Mouse (Mus musculus) mouse trophoblast stem cell (cell line): ENCODE measurements around the gene Slc39a11.

Experiments used
- in situ Hi-C, 2 experiments: fragments of 300-500 bp; cut with MseI, MboI; formaldehyde crosslinking; loops; 2 replicates in 1 of 2; 3 replicates in 1 of 2; pipeline ENCODE4 v1.15.1; 2025

Gene Slc39a11

DNA sequence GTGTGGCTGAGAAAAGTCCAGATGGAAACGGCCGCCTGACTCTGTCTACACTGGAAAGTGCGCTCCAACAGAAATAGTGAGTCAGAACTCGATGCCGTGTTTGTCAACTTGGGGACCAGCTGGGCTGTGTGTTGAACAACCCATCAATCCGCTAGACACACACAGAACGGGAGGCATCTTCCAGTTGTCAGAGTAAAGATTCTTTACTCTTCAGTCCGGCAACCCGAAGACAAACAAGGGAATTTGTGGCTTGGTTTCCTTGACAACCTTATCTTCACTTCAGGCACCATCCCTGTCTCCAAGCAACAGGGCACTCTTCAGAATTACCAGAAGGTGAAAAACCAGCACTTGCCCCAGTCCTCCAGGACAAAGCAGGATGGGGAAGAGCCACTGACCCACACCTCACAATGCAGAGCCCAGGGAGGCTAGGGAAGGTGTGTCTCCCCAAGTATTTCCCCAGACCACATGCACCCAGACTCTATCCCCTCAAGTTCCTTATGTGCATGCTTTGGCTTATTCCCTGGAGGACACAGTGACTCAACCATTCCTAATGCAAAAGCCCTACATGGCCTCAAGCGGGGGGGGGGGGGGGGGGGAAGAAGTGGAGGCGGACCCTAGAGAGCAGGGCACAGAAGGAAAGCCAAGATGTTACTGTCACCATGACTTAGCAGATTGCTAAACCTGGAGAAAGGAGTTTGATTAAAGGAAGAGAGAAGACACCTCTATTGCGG is 297.6 kb downstream of the Slc39a11 start:
- in situ Hi-C loops, result no loop called here

DNA sequence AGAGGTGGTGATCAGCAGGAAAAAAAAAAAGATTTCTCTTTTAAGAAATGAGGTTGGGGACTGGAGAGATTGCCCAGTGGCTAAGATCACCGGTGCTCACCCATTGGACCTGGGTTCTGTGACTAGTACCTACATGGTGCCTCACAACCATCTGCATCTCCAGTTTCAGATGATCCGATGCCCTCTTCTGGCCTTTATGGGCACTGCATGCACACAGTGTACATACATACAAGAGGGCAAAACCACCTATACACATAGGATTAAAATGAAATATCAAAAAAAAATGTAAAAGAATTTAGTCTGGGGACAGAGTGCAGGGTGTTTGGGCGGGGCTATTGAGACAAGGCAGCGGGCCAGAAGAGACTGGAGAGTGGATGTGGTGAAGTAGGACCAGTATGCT is 299.3 kb downstream of the Slc39a11 start:
- in situ Hi-C loops, result no loop called here

DNA sequence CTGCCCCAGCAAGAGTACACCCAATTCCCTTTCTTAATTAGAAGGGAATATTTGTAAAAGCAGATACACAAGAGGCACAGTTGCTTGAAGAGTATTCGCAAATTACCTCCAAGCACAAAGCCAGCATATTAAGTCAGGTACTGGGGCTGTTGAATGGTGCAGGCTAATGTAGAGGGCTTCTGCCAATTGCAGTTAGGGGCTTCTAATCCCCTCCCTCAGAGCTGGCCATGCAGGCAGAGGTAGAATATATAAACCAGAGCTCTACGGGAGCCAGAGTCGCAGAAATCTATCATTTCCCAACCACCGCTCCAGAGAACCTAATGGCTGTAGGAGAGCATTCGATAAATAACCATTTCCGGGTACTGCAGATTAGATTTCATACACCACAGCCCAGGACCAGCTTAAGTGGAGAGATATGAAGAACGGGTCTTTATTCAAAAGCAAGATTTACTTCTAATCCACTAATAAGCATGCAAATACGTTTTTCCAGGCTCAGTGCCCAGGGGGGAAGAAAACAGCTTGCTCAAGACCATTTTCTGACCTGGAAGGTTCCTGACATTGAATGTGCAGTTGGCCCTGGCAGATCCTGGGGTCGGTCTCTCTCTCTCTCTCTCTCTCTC is 302.9 kb downstream of the Slc39a11 start:
- in situ Hi-C loops, result no loop called here

DNA sequence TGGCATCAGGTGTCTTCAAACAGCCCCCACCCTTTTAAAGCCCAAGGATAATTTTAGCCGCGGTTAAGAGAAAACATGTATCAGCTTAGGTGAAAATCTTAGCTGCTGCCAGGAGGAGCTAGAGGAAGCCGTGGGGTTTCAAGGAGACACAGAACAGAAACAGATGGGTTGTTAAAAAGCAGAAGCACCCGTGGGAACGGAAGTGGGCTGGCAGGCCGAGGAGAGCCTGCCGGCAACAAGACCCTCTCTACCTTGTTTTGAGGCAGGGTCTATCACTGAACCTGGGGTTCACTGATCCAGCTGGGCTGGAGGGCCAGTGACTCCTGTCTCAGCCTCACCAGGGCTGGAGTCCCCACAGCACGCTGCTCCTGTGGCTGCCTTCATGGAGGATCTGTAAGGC is 310.1 kb downstream of the Slc39a11 start:
- in situ Hi-C loops, result no loop called here

DNA sequence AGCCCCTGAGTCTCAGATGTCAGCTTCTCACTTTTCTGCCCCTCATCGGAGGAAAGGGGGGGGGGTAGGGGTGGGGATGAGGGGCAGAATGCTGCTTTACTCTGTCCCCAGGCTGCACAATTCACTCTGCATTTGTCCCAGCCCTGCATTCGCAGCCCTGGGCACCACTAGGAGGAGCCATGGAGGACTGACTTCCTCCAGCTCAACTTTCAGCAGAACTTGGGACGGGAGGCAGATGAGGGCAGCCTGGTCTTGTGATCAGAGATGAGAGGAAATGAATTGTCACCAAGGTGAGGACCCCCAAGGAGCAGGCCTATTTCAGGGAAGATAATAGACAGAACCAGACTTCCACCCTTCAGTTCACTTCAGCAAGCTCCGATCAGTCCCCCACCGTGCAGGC is 311.3 kb downstream of the Slc39a11 start:
- in situ Hi-C loops, result no loop called here

DNA sequence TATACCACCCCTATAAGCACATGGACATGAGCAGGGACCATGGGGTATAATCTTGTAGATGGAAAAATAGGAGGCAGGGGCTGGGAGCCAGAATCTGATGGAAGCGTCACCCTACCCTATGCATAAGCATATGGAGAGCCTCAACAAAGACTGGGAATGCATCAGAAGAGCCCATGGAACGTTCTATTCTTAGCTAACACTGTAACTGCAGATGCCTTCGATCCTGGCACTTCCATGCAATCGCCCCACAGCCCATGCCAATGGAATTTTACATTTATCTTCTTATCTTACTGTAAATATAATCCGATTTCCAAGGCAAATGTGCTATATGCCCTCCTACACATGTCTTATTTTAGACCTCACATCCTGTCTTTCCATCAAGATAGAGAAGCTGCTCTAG is 314.2 kb downstream of the Slc39a11 start:
- in situ Hi-C loops, result no loop called here

DNA sequence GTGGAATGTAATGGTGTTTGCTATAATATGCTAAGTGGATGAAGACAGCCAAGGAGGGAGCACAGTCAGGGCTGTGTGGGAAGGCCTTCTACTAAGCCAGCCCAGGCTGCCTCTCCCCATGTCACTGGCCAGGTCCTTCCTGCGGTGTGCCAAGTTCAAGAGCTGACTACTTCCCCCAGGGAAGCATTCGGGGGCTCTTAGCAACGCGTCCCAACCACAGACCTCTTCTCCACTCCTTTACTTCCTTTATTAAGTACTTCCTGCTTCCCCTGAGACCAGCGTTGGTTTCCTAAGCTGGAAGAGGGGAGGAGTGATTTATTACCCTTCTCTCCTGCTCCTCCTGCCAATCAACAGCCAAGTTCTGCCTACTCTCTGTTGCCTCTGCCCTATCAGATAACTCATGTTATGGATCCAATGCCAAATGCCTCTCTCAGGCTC is 315.4 kb downstream of the Slc39a11 start:
- in situ Hi-C loops, result no loop called here

DNA sequence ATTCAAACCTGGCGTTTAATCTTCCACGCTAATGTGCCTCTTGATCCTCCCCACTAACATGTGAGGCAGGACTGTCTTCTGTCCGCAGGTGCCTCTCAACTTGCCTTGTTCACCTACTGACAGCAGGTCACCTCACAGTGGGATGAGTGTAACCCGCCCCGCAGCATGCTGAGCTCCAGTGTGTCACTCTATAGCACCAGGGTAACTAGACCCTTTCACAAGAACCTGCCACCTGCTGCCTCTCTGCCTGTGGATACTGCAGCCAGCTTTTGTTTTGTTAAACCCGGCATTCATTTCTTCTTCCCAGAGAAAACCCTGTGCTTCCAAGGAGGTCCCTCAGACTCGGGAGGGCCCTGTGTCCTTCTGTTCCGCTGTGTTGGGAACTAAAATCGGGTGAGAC is 316.3 kb downstream of the Slc39a11 start:
- in situ Hi-C loops, result no loop called here

DNA sequence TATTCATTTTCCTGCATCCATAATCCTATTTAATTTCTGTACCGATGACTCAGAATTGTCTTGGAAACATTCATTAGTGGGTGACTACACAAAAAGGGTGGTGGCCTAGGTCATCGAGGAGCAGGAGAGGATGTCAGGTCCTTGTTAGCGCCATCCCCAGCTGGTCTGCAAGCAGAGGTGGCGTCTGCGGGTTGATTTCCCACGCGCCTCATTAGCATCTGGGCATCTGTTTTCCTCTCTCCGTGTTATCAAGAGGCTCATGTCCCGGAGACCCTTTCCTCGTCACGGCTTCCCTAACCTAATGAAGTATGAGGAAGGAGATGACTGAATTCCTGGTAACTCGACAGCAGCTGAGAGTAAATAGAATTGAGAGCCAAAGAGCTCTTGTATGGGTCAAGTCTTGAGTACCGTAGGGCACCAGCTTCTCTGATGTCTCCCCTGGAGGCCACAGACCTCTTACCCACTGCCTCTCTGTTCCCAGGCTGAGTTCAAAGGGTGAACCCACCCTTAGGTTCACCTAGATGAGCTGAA is 319.8 kb downstream of the Slc39a11 start:
- in situ Hi-C loops, result no loop called here

DNA sequence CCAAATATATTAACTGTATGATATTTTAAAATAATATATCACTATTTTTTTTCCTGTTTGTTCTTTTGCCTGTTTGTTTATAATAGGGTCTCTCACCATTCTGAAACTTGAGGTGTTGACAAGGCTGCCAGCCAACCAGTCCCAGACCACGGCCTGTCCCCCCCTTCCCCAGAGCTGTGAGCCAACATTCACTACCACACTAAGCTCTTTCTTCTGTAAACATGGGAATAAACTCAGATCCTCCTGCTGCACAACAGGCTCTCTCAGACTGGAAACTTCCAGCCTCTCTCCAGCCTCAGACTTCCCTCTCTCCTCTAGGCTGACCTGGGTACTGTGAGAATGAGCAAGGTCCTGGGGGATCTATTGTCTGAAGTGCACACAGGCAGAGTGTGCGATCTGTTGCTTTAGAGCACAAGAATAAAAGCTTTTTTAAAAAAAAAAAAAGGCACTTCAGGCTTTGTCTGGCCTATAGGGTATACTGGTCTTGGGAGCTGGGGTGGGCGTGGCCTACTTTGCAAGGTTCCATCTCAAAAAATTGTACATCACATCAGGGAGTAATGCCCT is 322.3 kb downstream of the Slc39a11 start:
- in situ Hi-C loops, result no loop called here

DNA sequence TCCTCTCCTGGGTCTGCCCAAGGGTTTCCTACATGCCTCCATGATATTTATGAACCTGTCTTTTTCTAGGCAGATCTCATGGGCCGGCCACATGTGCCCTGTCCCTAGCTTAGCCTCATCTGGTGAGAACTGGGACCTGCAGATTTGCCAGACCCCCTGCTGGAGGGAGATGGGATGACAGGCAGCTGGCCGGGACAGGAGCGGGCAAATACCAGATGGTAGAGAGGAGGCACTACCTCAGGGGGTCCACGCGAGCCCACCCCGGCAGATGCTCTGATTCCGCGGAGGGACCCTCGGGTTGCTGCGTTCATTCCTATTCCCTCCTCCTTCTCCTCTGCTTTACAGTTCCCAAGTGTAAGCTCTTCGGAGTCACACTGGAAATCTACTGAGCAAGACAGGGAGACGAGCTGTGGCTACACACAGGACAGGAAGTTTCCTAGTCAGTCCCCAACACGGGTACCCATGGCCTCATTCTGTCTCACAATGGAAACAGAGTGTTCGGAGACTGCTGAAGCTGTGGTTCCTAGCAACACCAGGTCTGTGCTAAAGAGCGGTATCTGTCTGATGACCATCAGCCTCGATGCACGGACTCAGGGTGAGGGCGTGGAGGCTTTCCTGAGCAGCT is 323.4 kb downstream of the Slc39a11 start:
- in situ Hi-C loops, result no loop called here

DNA sequence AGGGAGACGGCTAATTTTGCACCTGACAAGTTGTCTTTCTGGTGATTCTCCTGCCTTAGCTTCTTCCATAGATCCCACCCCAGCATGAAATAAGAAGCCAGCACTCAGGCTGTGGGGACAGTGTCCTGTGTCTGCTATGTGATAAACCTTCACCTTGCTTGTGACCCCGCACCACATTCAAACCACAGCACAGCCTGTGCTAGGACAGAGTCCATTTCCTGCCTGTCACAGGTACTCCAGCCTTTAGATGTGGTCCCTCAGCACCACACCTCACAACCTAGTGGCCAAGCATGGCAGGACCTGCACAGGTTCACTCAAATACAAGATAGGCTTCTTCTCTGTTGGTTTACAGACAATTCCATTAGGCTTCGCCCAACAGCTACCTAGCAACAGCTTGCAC is 328.3 kb downstream of the Slc39a11 start:
- in situ Hi-C loops, result no loop called here

DNA sequence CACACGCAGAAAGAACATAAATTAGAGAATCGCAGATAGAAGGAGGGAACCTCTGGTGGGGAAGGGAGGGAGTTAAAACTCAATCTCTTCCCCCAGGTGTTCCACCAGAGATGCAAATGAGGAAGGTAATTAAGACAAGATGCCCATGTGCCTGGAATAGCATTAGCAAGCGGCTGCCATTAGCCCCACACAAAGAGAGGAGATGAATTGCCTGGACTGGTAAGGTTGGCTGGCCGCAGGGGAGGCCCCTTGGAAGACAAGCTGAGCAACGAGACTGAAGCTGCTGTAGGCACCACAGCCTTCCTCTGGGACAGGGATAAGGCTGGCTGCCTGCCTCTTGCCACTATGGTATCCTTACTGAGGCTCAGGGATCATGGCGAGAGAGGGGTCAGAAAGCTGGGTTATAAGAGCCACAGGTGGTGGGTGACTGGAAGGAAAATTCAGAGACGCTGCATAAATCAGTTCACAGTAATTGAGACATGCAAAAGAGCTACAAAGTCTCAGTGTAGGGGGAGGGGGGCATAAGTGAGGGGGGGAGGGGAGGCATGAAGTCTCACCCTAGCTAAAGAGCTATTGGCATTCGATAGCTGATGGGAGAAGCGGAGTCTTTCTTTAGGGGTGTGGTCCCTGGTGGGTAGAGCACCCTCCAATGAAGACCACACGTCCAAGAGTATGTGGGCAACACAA is 340.5 kb downstream of the Slc39a11 start:
- in situ Hi-C loops, result no loop called here

DNA sequence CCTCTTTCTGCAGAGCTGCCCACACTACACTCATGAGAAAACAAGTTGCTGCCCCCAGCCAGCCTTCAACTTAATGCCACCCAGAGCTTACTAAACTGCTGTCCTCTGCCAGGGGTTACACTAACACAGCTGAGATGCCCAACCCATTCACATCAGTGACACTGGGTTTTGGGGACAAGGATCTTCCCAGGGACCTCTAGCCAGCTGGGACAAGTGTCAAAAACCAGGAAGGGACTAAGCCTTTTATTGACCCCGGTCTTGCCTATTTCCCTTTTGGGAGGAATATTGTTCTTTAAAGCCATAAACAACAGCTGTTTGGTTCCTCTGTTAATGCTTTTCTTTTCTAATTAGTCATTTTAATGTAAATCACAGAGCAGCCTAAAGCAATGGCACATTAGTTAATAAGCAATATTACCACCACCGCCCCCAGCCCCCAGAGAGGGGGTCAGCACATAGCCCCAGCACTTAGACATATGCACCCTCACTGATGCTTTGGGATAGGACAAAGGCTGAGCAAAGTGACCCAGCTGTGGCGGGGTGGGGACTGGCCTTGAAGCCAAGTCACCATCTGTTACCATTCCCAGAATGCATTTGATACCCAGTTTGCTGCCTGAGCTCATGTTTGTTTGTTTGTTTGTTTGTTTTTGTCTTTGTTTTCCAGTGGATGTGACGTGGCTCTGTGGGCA is 341.5 kb downstream of the Slc39a11 start:
- in situ Hi-C loops, result no loop called here

DNA sequence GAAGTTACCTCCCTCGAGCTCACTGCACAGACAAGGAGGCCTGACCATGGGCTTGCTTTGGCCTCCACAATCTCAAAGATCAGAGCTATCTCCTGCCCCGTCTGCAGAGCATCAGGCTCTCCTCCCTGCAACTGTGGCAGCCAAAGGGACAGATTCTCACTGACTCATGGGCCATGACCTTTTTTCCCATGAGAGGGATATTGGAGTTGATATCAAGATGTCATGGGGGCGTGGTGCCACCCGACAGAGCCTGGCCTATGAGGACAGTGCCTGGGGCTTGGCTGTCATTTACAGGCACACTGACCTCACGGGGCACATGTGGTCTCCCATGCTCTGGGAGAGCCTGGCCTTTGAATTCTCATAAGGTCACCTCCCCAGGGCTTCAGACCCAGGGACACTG is 346.7 kb downstream of the Slc39a11 start:
- in situ Hi-C loops, result no loop called here

DNA sequence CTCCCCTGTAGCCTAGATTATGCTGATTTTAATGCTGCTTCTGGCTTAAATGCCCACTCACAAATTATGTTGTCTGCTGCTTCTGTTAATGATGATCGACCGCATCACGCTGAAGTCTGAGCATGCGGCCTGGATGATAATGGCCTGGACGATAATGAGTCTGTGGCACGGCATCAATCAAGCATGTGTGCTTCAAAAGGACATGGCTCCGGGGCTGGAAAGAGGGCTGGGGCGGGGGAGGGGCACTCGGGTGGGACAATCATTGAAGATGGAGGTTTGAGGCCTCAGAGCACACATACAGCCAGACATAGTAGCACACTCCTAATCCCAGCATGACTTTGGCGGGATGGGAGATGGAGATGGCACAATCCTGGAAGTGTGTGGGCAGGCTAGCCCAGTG is 350.4 kb downstream of the Slc39a11 start:
- in situ Hi-C loops, result loop anchor here (5.0 to 10.0 kb wide), 3 partner anchors 115 to 318 kb away; partner anchors contain the start of gene Sstr2 (in 2 of the 2)

DNA sequence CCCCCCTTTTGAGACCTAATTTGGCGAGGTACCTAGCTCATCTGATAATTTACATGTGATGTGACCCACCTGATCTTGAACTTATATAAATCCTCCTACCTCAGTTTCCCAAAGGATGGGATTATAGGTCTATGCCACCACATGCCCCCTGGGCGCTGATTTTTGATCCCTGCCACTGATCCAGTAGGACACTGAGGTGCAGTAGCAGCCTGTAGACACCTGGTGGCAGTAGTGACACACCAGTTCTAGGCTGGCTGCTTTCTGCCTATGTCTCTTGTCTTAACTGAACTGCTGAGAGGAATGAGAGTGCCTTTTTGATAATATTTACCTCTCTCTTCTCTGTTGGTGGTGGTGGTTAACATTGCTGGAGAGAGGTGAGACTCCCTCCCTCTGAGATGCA is 352.1 kb downstream of the Slc39a11 start:
- in situ Hi-C loops, result loop anchor here (5.0 to 10.0 kb wide), 3 partner anchors 117 to 320 kb away; partner anchors contain the start of gene Sstr2 (in 2 of the 2)

DNA sequence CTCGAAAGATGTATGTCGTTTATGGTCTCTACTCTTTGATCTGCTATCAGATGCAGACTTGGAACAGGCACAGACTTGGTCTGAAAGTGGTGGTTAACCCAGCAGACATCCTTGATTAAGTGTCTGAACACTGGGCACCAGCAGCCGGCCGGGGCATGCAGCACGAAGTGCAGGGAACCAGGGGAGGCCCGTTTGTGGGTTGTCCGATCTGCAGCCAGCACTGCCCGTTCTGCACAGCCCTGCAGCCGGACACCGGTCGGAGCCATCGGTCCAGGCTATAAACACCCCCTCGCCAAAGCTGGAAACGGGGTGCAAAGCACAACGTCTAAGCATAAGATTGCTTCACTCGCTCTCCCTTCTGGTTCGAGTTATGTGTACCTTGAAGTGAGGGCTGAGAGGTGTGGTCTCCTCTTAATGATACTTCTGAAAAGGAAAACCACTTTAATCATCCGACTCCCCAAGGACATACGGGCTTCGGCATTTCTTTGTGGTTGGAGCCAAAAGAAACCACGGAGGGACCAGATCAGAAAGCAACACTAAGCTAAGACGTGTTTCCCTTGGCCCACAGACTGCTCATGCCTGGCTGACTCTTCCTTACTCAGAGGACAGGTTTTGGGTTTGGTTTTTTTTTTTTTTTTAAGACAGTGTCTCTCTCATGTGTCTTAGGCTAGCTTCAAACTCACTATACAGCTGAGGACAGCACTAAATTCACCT is 352.8 kb downstream of the Slc39a11 start:
- in situ Hi-C loops, result loop anchor here (5.0 to 10.0 kb wide), 3 partner anchors 118 to 320 kb away; partner anchors contain the start of gene Sstr2 (in 2 of the 2)

DNA sequence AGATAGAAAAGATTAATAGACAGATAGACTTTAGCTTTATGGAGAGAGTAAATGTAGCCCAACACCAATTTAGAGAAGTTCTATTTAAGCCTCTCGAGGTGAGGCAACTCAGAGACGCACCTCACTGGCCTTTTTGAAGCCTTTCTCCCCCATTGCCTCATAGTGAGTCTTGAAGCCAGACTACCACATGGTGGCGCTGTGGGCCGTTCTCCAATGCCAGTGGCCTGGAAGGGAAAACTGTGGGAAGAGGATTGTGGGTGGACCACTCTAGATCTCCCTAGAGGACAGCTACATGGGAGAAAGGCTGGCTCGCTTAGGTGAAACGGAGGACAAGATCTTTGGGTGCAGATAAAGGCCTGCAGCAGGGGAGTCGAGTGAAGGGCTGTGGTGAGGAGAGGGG is 353.7 kb downstream of the Slc39a11 start:
- in situ Hi-C loops, result loop anchor here (5.0 to 10.0 kb wide), 3 partner anchors 119 to 321 kb away; partner anchors contain the start of gene Sstr2 (in 2 of the 2)

DNA sequence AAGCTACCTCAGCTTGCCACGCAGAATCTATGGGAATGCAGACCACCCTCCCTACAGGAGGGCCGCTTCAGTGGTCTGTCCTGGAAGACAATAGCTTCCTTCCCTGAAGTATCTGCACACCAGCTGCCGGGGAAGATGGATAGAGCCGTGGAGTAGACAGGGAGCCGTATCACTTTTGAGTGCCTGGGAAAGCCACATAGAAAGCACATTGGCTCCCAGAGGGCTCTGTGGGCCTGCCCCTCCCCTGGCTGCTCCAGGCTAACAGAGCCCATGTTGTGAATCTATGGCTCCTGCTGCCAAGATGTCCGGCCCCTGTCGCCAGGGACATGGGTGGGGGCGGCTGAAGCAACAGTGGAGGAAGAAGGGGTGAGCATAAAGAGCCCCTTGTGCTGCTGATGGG is 355.4 kb downstream of the Slc39a11 start:
- in situ Hi-C loops, result loop anchor here in 1 of 2 experiments (10.0 kb wide), 1 partner anchor 120 kb away; no protein-coding TSS in a partner anchor
